Mouse (Mus musculus): Measurements from ENCODE around the gene Hibadh. TPM values are rescaled to one million over a fixed set of nuclear protein-coding genes. Genes with fewer than 3 reads are reported as not detected.

The Hibadh gene
- total and polyA plus RNA-seq, 2 experiments from 2014 or later, result 27.2 to 57.5 TPM

- H3K4me3 ChIP-seq (ENCODE audit: low read depth, low read length), result no peak overlapping the region
- H3K4me2 ChIP-seq (ENCODE audit: low read depth, low read length, poor library complexity, severe bottlenecking), result no peak overlapping the region
- H3K4me1 ChIP-seq (ENCODE audit: insufficient read depth, low read length), result peaks cover 4% of the 10 kb centered on the region; the same call in 1 of the 2 replicates
- no peak for ATAC-seq (ENCODE audit: low FRiP score)
- H3K27me3 ChIP-seq (ENCODE audit: insufficient read depth, low read length), result no peaks in the 10 kb centered on the region
- DNase-seq (ENCODE audit: low spot score), result peak; percentile 72
- no peak overlapping the region for H3K9ac ChIP-seq (replicated peaks; ENCODE audit: low read length, poor library complexity, severe bottlenecking)
- no peak for TF ChIP-seq CTCF (IDR thresholded peaks at IDR 0.05)
- WGBS, result 46% methylated on average over 5 of the region's 5 CpGs
- H3K36me3 ChIP-seq (ENCODE audit: insufficient read depth, low read length), result no peaks in the 10 kb centered on the region
- no peak overlapping the region for H3K27ac ChIP-seq (ENCODE audit: low read depth, low read length)
- H3K9me3 ChIP-seq (ENCODE audit: low read length), result no peaks in the 10 kb centered on the region
These were observed 133.0 kb downstream of the Hibadh start for GRCm38 (mm10) chr6:52507171-52507570.

- Histone ChIP-seq H3K36me3 (ENCODE audit: insufficient read depth, low read length) (no peaks in the 10 kb centered on the region), H3K9ac (replicated peaks; ENCODE audit: low read length, poor library complexity, severe bottlenecking) (no peak overlapping the region), H3K27me3 (ENCODE audit: insufficient read depth, low read length) (no peaks in the 10 kb centered on the region), H3K27ac (ENCODE audit: low read depth, low read length) (no peak overlapping the region), H3K9me3 (ENCODE audit: low read length) (no peaks in the 10 kb centered on the region), H3K4me3 (ENCODE audit: low read depth, low read length) (no peak overlapping the region), H3K4me2 (ENCODE audit: low read depth, low read length, poor library complexity, severe bottlenecking) (no peak overlapping the region), H3K4me1 (ENCODE audit: insufficient read depth, low read length) (peaks cover 4% of the 10 kb centered on the region; the same call in 1 of the 2 replicates)
- WGBS, result 90% methylated on average over 9 of the region's 9 CpGs
- ATAC-seq (ENCODE audit: low FRiP score) (no peak), DNase-seq (ENCODE audit: low spot score) (no peak)
- TF ChIP-seq CTCF (IDR thresholded peaks at IDR 0.05), result no peak
These were observed 134.1 kb downstream of the Hibadh start for GRCm38 (mm10) chr6:52505777-52506755.

- WGBS, result 80% methylated on average over 8 of the region's 8 CpGs
- no peak overlapping the region for H3K4me2 ChIP-seq (ENCODE audit: low read depth, low read length, poor library complexity, severe bottlenecking)
- DNase-seq (ENCODE audit: low spot score), result no peak
- H3K9ac ChIP-seq (replicated peaks; ENCODE audit: low read length, poor library complexity, severe bottlenecking), result no peak overlapping the region
- no peak for TF ChIP-seq CTCF (IDR thresholded peaks at IDR 0.05)
- H3K4me3 ChIP-seq (ENCODE audit: low read depth, low read length), result no peak overlapping the region
- no peaks in the 10 kb centered on the region for H3K9me3 ChIP-seq (ENCODE audit: low read length)
- no peak overlapping the region for H3K27ac ChIP-seq (ENCODE audit: low read depth, low read length)
- peaks cover 4% of the 10 kb centered on the region; the same call in 1 of the 2 replicates for H3K4me1 ChIP-seq (ENCODE audit: insufficient read depth, low read length)
- no peaks in the 10 kb centered on the region for H3K36me3 ChIP-seq (ENCODE audit: insufficient read depth, low read length)
- H3K27me3 ChIP-seq (ENCODE audit: insufficient read depth, low read length), result no peaks in the 10 kb centered on the region
- no peak for ATAC-seq (ENCODE audit: low FRiP score)
These were observed 135.3 kb downstream of the Hibadh start for GRCm38 (mm10) chr6:52504676-52505460.

GRCm38 (mm10) chr6:52502986-52503385, 137.2 kb downstream of the Hibadh start:
- ATAC-seq (ENCODE audit: low FRiP score) (no peak), DNase-seq (ENCODE audit: low spot score) (no peak)
- H3K4me3 ChIP-seq (ENCODE audit: low read depth, low read length), result no peak overlapping the region
- 93% methylated on average over 2 of the region's 2 CpGs for WGBS
- H3K27ac ChIP-seq (ENCODE audit: low read depth, low read length), result no peak overlapping the region
- H3K4me2 ChIP-seq (ENCODE audit: low read depth, low read length, poor library complexity, severe bottlenecking), result no peak overlapping the region
- H3K36me3 ChIP-seq (ENCODE audit: insufficient read depth, low read length), result no peaks in the 10 kb centered on the region
- no peak for TF ChIP-seq CTCF (IDR thresholded peaks at IDR 0.05)
- no peak overlapping the region for H3K9ac ChIP-seq (replicated peaks; ENCODE audit: low read length, poor library complexity, severe bottlenecking)
- H3K9me3 ChIP-seq (ENCODE audit: low read length), result no peaks in the 10 kb centered on the region
- H3K4me1 ChIP-seq (ENCODE audit: insufficient read depth, low read length), result peaks cover 4% of the 10 kb centered on the region; the same call in 1 of the 2 replicates
- no peaks in the 10 kb centered on the region for H3K27me3 ChIP-seq (ENCODE audit: insufficient read depth, low read length)

- Histone ChIP-seq H3K9ac (replicated peaks; ENCODE audit: low read length, poor library complexity, severe bottlenecking) (no peak overlapping the region), H3K27ac (ENCODE audit: low read depth, low read length) (no peak overlapping the region), H3K36me3 (ENCODE audit: insufficient read depth, low read length) (no peaks in the 10 kb centered on the region), H3K27me3 (ENCODE audit: insufficient read depth, low read length) (no peaks in the 10 kb centered on the region), H3K4me3 (ENCODE audit: low read depth, low read length) (no peak overlapping the region), H3K9me3 (ENCODE audit: low read length) (no peaks in the 10 kb centered on the region), H3K4me2 (ENCODE audit: low read depth, low read length, poor library complexity, severe bottlenecking) (no peak overlapping the region), H3K4me1 (ENCODE audit: insufficient read depth, low read length) (no peaks in the 10 kb centered on the region)
- DNase-seq (ENCODE audit: low spot score) (no peak), ATAC-seq (ENCODE audit: low FRiP score) (no peak)
- TF ChIP-seq CTCF (IDR thresholded peaks at IDR 0.05), result no peak
- 81% methylated on average over 1 of the region's 1 CpGs for WGBS
These were observed 138.7 kb downstream of the Hibadh start for GRCm38 (mm10) chr6:52501479-52501878.

Other genes with a start within 250 kb of the Hibadh start
- gene Tax1bp1, start 73.3 kb upstream of the Hibadh start, total RNA-seq (2014; rRNA removed), result 61.4 and 73.8 TPM in 2 replicates
- 149 and 160 TPM in 2 replicates for gene Tax1bp1, start 73.3 kb upstream of the Hibadh start, polyA plus RNA-seq (2015; fragmentation: Nextera tagmentation; extraction: Ambion mirVana)